Mouse (Mus musculus) hindbrain, embryonic 16.5 days (tissue): ENCODE measurements around the gene Clpb. TPM values are rescaled to one million over a fixed set of nuclear protein-coding genes. Genes with fewer than 3 reads are reported as not detected.

Source experiments
- ATAC-seq: fragments of 200-750 bp; cut with Nextera tagmentation; 2 replicates; pipeline ENCODE4 v1.8.0; 2017; ENCODE audit warnings: moderate TSS enrichment, moderate library complexity
- H3K27ac ChIP-seq: fragments of 300-500 bp; sonication (generic); 2 replicates; pipeline ENCODE4 v1.5.1; 2014; ENCODE audit warnings: low read depth, mild to moderate bottlenecking, control low read depth, low read length, moderate library complexity
- H3K27me3 ChIP-seq: fragments of 300-500 bp; sonication (generic); replicated peaks from 2 replicates; pipeline ENCODE4 v1.6.1; 2014; ENCODE audit warnings: low read length; ENCODE audit not compliant: control insufficient read depth, insufficient read depth
- H3K36me3 ChIP-seq: fragments of 300-500 bp; sonication (generic); 2 replicates; pipeline ENCODE4 v1.6.1; 2014; ENCODE audit warnings: mild to moderate bottlenecking, low read length, moderate library complexity, mixed read lengths; ENCODE audit not compliant: control insufficient read depth, insufficient read depth
- H3K4me1 ChIP-seq: fragments of 300-500 bp; sonication (generic); 2 replicates; pipeline ENCODE4 v1.6.1; 2014; ENCODE audit warnings: low read depth, low read length; ENCODE audit not compliant: control insufficient read depth, insufficient read depth
- H3K4me2 ChIP-seq: fragments of 300-500 bp; sonication (generic); 2 replicates; pipeline ENCODE4 v1.6.1; 2014; ENCODE audit warnings: mild to moderate bottlenecking, low read length, control low read depth, moderate library complexity
- H3K4me3 ChIP-seq: fragments of 300-500 bp; sonication (generic); 2 replicates; pipeline ENCODE4 v1.5.1; 2014; ENCODE audit warnings: mild to moderate bottlenecking, low read length, control low read depth, moderate library complexity
- H3K9ac ChIP-seq: fragments of 300-500 bp; sonication (generic); 2 replicates; pipeline ENCODE4 v1.6.1; 2014; ENCODE audit warnings: low read depth, mild to moderate bottlenecking, control low read depth, low read length, moderate library complexity
- H3K9me3 ChIP-seq: fragments of 300-500 bp; sonication (generic); 2 replicates; pipeline ENCODE4 v1.6.1; 2014; ENCODE audit warnings: mild to moderate bottlenecking, low read length, moderate library complexity; ENCODE audit not compliant: control insufficient read depth
- WGBS: fragments of 180-500 bp; shearing (Covaris S2); extraction: QIAGEN DNeasy Blood & Tissue Kit; methylation state at CpG from one replicate; pipeline ENCODE4 v1.1.7; 2014; 5-methylcytosine and 5-hydroxymethylcytosine counted together
- polyA plus RNA-seq: library from polyadenylated mRNA; unstranded; fragments of >200 nt; fragmentation: Nextera tagmentation; extraction: Ambion mirVana; gene quantifications from 2 replicates; pipeline ENCODE4 v1.2.1, GENCODE M21; 2015

Gene Clpb
- polyA plus RNA-seq, 1 experiment from 2014 or later = 47.3 TPM

- no peak overlapping the region for H3K9ac ChIP-seq
- no peak overlapping the region for H3K4me3 ChIP-seq
- no peaks in the 10 kb centered on the region for H3K9me3 ChIP-seq
- H3K36me3 ChIP-seq = no peaks in the 10 kb centered on the region
- WGBS = 63% methylated on average over 2 of the region's 2 CpGs
- no peak overlapping the region for H3K27ac ChIP-seq
- H3K27me3 ChIP-seq = no peaks in the 10 kb centered on the region
- ATAC-seq = no peak
- no peak overlapping the region for H3K4me2 ChIP-seq
- H3K4me1 ChIP-seq = no peaks in the 10 kb centered on the region; the same call in 1 of the 2 replicates
These were observed 69.6 kb downstream of the Clpb start for GRCm38 (mm10) chr7:101733042-101733441.

- 96% methylated on average over 1 of the region's 1 CpGs for WGBS
These were observed 71.9 kb downstream of the Clpb start for GRCm38 (mm10) chr7:101735297-101735696.

GRCm38 (mm10) chr7:101737735-101738134 is 74.3 kb downstream of the Clpb start:
- Histone ChIP-seq H3K36me3 (no peaks in the 10 kb centered on the region), H3K9ac (no peak overlapping the region), H3K4me1 (no peaks in the 10 kb centered on the region), H3K27me3 (no peaks in the 10 kb centered on the region), H3K4me3 (no peak overlapping the region), H3K9me3 (no peaks in the 10 kb centered on the region), H3K4me2 (no peak overlapping the region), H3K27ac (no peak overlapping the region)
- no peak for ATAC-seq
- 80% methylated on average over 3 of the region's 3 CpGs for WGBS

More at GRCm38 (mm10) chr7:101735297-101735696, 71.9 kb downstream of the Clpb start:
- H3K27me3 ChIP-seq = no peaks in the 10 kb centered on the region
- H3K36me3 ChIP-seq = no peaks in the 10 kb centered on the region
- no peak overlapping the region for H3K4me3 ChIP-seq
- no peaks in the 10 kb centered on the region for H3K4me1 ChIP-seq
- ATAC-seq = no peak
- H3K27ac ChIP-seq = no peak overlapping the region
- H3K4me2 ChIP-seq = no peak overlapping the region
- H3K9me3 ChIP-seq = no peaks in the 10 kb centered on the region
- H3K9ac ChIP-seq = no peak overlapping the region

- no peak overlapping the region for H3K4me2 ChIP-seq
- no peaks in the 10 kb centered on the region for H3K9me3 ChIP-seq
- no peak overlapping the region for H3K9ac ChIP-seq
- 12% methylated on average over 1 of the region's 1 CpGs for WGBS
- H3K27me3 ChIP-seq = no peaks in the 10 kb centered on the region
- no peaks in the 10 kb centered on the region for H3K4me1 ChIP-seq
- H3K36me3 ChIP-seq = no peaks in the 10 kb centered on the region
- peak; percentile 47 for ATAC-seq
- no peak overlapping the region for H3K4me3 ChIP-seq
- H3K27ac ChIP-seq = no peak overlapping the region
These were observed 76.2 kb downstream of the Clpb start for GRCm38 (mm10) chr7:101739602-101740001.

- ATAC-seq = no peak
These were observed 80.1 kb downstream of the Clpb start for GRCm38 (mm10) chr7:101743487-101743886.

GRCm38 (mm10) chr7:101746559-101747334 is 83.3 kb downstream of the Clpb start:
- 0 out of 2 replicates have a peak, but pooled peaks have one; percentile 56 for ATAC-seq
- Histone ChIP-seq H3K4me2 (no peak overlapping the region), H3K9me3 (no peaks in the 10 kb centered on the region), H3K9ac (no peak overlapping the region), H3K36me3 (peaks cover 3% of the 10 kb centered on the region), H3K4me1 (no peaks in the 10 kb centered on the region), H3K4me3 (no peak overlapping the region), H3K27ac (no peak overlapping the region), H3K27me3 (no peaks in the 10 kb centered on the region)
- 77% methylated on average over 12 of the region's 12 CpGs for WGBS

More at GRCm38 (mm10) chr7:101743487-101743886, 80.1 kb downstream of the Clpb start:
- Histone ChIP-seq H3K4me3 (no peak overlapping the region), H3K9ac (no peak overlapping the region), H3K27ac (no peak overlapping the region), H3K4me2 (no peak overlapping the region), H3K27me3 (no peaks in the 10 kb centered on the region), H3K9me3 (no peaks in the 10 kb centered on the region), H3K4me1 (no peaks in the 10 kb centered on the region), H3K36me3 (no peaks in the 10 kb centered on the region)
- 91% methylated on average over 4 of the region's 4 CpGs for WGBS

- H3K9me3 ChIP-seq = no peaks in the 10 kb centered on the region
- no peaks in the 10 kb centered on the region for H3K27me3 ChIP-seq
- no peak for ATAC-seq
- H3K4me1 ChIP-seq = no peaks in the 10 kb centered on the region
- H3K36me3 ChIP-seq = peaks cover 10% of the 10 kb centered on the region
- no peak overlapping the region for H3K4me3 ChIP-seq
- H3K4me2 ChIP-seq = no peak overlapping the region
- WGBS = 72% methylated on average over 2 of the region's 2 CpGs
- H3K27ac ChIP-seq = no peak overlapping the region
- no peak overlapping the region for H3K9ac ChIP-seq
These were observed 86.8 kb downstream of the Clpb start for GRCm38 (mm10) chr7:101750268-101750667.

GRCm38 (mm10) chr7:101752346-101752745 is 88.9 kb downstream of the Clpb start:
- Histone ChIP-seq H3K4me1 (no peaks in the 10 kb centered on the region), H3K9ac (no peak overlapping the region), H3K4me3 (no peak overlapping the region), H3K36me3 (peaks cover 10% of the 10 kb centered on the region), H3K27ac (no peak overlapping the region), H3K9me3 (no peaks in the 10 kb centered on the region), H3K4me2 (no peak overlapping the region), H3K27me3 (no peaks in the 10 kb centered on the region)
- no peak for ATAC-seq
- 98% methylated on average over 3 of the region's 3 CpGs for WGBS

GRCm38 (mm10) chr7:101753492-101753891 is 90.1 kb downstream of the Clpb start:
- WGBS = 90% methylated on average over 5 of the region's 5 CpGs

More at GRCm38 (mm10) chr7:101753492-101753891, 90.1 kb downstream of the Clpb start:
- ATAC-seq = no peak
- Histone ChIP-seq H3K4me3 (no peak overlapping the region), H3K4me1 (no peaks in the 10 kb centered on the region), H3K36me3 (peaks cover 10% of the 10 kb centered on the region), H3K27ac (no peak overlapping the region), H3K9ac (no peak overlapping the region), H3K4me2 (no peak overlapping the region), H3K9me3 (no peaks in the 10 kb centered on the region), H3K27me3 (no peaks in the 10 kb centered on the region)
